Mouse (Mus musculus) MEL (cell line): ENCODE measurements at regions not wholly inside any gene's neighbourhood (a gene's known extent, or its start where the extent isn't known, plus 50 kb on each side); places are given as distances from the start of the nearest gene placed in this dataset.

Source experiments
- DNase-seq: peaks from one replicate; pipeline ENCODE4 v3.0.0; 2011; ENCODE audit warnings: low read depth, low spot score
- H3K27ac ChIP-seq: 2 replicates; pipeline ENCODE4 v1.5.1; 2012; ENCODE audit warnings: low read depth, mild to moderate bottlenecking, control low read depth, low read length, moderate library complexity; ENCODE audit not compliant: control insufficient read depth
- H3K27me3 ChIP-seq, 2 experiments: fragments of 150-350 bp in 1 of 2; sonication (generic) in 1 of 2; 2 replicates each; pipeline ENCODE4 v1.6.1; 2012; ENCODE audit warnings: low read length in 2 of 2, mild to moderate bottlenecking in 2 of 2, improper control_type of control experiment in 1 of 2, moderate library complexity in 1 of 2; ENCODE audit not compliant: insufficient read depth in 2 of 2, control insufficient read depth in 1 of 2
- H3K36me3 ChIP-seq, 2 experiments: 2 replicates each; pipeline ENCODE4 v1.6.1; 2012 to 2014; ENCODE audit warnings: low read length in 2 of 2, improper control_type of control experiment in 1 of 2, inconsistent platforms in 1 of 2, mild to moderate bottlenecking in 1 of 2; ENCODE audit not compliant: insufficient read depth in 2 of 2, control insufficient read depth in 1 of 2
- H3K4me1 ChIP-seq, 2 experiments: fragments of 150-350 bp in 1 of 2; sonication (generic) in 1 of 2; 2 replicates each; pipeline ENCODE4 v1.6.1; 2012; ENCODE audit warnings: low read length in 2 of 2, improper control_type of control experiment in 1 of 2, mild to moderate bottlenecking in 1 of 2; ENCODE audit not compliant: insufficient read depth in 2 of 2, control insufficient read depth in 1 of 2
- H3K4me3 ChIP-seq, 2 experiments: fragments of 150-350 bp in 1 of 2; sonication (generic) in 1 of 2; 2 replicates each; pipeline ENCODE4 v1.5.1; 2012; ENCODE audit warnings: low read depth in 2 of 2, low read length in 2 of 2, mild to moderate bottlenecking in 2 of 2, moderate library complexity in 2 of 2, control low read depth in 1 of 2, improper control_type of control experiment in 1 of 2; ENCODE audit not compliant: control insufficient read depth in 1 of 2, insufficient read depth in 1 of 2
- H3K79me2 ChIP-seq: 2 replicates; pipeline ENCODE4 v1.6.1; 2012; ENCODE audit warnings: mild to moderate bottlenecking, low read length, moderate library complexity; ENCODE audit not compliant: control insufficient read depth, poor library complexity, insufficient read depth
- H3K9ac ChIP-seq: 2 replicates; pipeline ENCODE4 v1.6.1; 2012; ENCODE audit warnings: low read depth, mild to moderate bottlenecking, control low read depth, low read length, moderate library complexity; ENCODE audit not compliant: control insufficient read depth, poor library complexity, severe bottlenecking
- H3K9me3 ChIP-seq: fragments of 150-350 bp; sonication (generic); replicated peaks from 2 replicates; pipeline ENCODE4 v1.6.1; 2012; ENCODE audit warnings: mild to moderate bottlenecking, low read length, improper control_type of control experiment, moderate library complexity; ENCODE audit not compliant: insufficient read depth
- BHLHE40 ChIP-seq: IDR thresholded peaks from 2 replicates; pipeline ENCODE4 v1.6.1; 2012; ENCODE audit warnings: low read depth, mild to moderate bottlenecking, inconsistent platforms, low read length, improper control_type of control experiment, borderline replicate concordance
- E2F4 ChIP-seq: IDR thresholded peaks from 2 replicates; pipeline ENCODE4 v1.6.1; 2011; ENCODE audit warnings: low read depth, low read length, improper control_type of control experiment, borderline replicate concordance
- ELF1 ChIP-seq: IDR thresholded peaks from 2 replicates; pipeline ENCODE4 v1.6.1; 2014; ENCODE audit warnings: low read depth, mild to moderate bottlenecking, inconsistent platforms, low read length, improper control_type of control experiment, moderate library complexity
- EP300 ChIP-seq, 2 experiments: IDR thresholded peaks; 2 replicates each; pipeline ENCODE4 v1.6.1; 2011; ENCODE audit warnings: improper control_type of control experiment in 2 of 2, low read length in 2 of 2, low read depth in 1 of 2, mild to moderate bottlenecking in 1 of 2
- GATA1 ChIP-seq: IDR thresholded peaks from 2 replicates; pipeline ENCODE4 v1.6.1; 2011; ENCODE audit warnings: low read depth, low read length, improper control_type of control experiment
- HCFC1 ChIP-seq: IDR thresholded peaks from 2 replicates; pipeline ENCODE4 v1.6.1; 2012; ENCODE audit warnings: low read depth, mild to moderate bottlenecking, inconsistent platforms, low read length, improper control_type of control experiment, moderate library complexity
- JUND ChIP-seq: IDR thresholded peaks from 2 replicates; pipeline ENCODE4 v1.6.1; 2011; ENCODE audit warnings: low read depth, mild to moderate bottlenecking, improper control_type of control experiment, low read length
- KAT2A ChIP-seq: conservative IDR thresholded peaks from 2 replicates; pipeline ENCODE4 v1.6.1; 2012; ENCODE audit warnings: low read depth, low read length, improper control_type of control experiment, inconsistent platforms
- MEF2A ChIP-seq: IDR thresholded peaks from 2 replicates; pipeline ENCODE4 v1.6.1; 2014; ENCODE audit warnings: low read depth, mild to moderate bottlenecking, inconsistent platforms, low read length, improper control_type of control experiment; ENCODE audit not compliant: poor library complexity, insufficient replicate concordance, severe bottlenecking; ENCODE audit errors: extremely low read depth
- MYB ChIP-seq: IDR thresholded peaks from 2 replicates; pipeline ENCODE4 v1.6.1; 2011; ENCODE audit warnings: mild to moderate bottlenecking, low read depth, low read length, improper control_type of control experiment
- MYC ChIP-seq: IDR thresholded peaks from 2 replicates; pipeline ENCODE4 v1.6.1; 2011; ENCODE audit warnings: low read depth, mild to moderate bottlenecking, low read length, improper control_type of control experiment, moderate library complexity
- NELFE ChIP-seq: IDR thresholded peaks from 2 replicates; pipeline ENCODE4 v1.6.1; 2011; ENCODE audit warnings: low read depth, low read length, improper control_type of control experiment
- NRF1 ChIP-seq: IDR thresholded peaks from 2 replicates; pipeline ENCODE4 v1.6.1; 2014; ENCODE audit warnings: low read depth, mild to moderate bottlenecking, inconsistent platforms, low read length, improper control_type of control experiment, moderate library complexity; ENCODE audit not compliant: poor library complexity, insufficient read depth, severe bottlenecking
- POLR2A ChIP-seq, 2 experiments: IDR thresholded peaks; 2 replicates each; pipeline ENCODE4 v1.6.1; 2011 to 2012; ENCODE audit warnings: low read length in 2 of 2, mild to moderate bottlenecking in 2 of 2, control low read depth in 1 of 2, improper control_type of control experiment in 1 of 2, low read depth in 1 of 2, moderate library complexity in 1 of 2; ENCODE audit not compliant: control insufficient read depth in 1 of 2, insufficient read depth in 1 of 2, poor library complexity in 1 of 2
- POLR2AphosphoS2 ChIP-seq: IDR thresholded peaks from 2 replicates; pipeline ENCODE4 v1.6.1; 2011; ENCODE audit warnings: low read length, improper control_type of control experiment
- RAD21 ChIP-seq: IDR thresholded peaks from 2 replicates; pipeline ENCODE4 v1.6.1; 2011; ENCODE audit warnings: mild to moderate bottlenecking, low read depth, low read length, improper control_type of control experiment
- SIN3A ChIP-seq: IDR thresholded peaks from 2 replicates; pipeline ENCODE4 v1.6.1; 2012; ENCODE audit warnings: low read length, improper control_type of control experiment, inconsistent platforms
- TAL1 ChIP-seq: IDR thresholded peaks from 2 replicates; pipeline ENCODE4 v1.6.1; 2012; ENCODE audit warnings: mild to moderate bottlenecking, inconsistent platforms, low read length, moderate library complexity, mixed read lengths
- TCF12 ChIP-seq: IDR thresholded peaks from 2 replicates; pipeline ENCODE4 v1.6.1; 2014; ENCODE audit warnings: low read depth, mild to moderate bottlenecking, inconsistent platforms, low read length, improper control_type of control experiment, moderate library complexity
- UBTF ChIP-seq: IDR thresholded peaks from 2 replicates; pipeline ENCODE4 v1.6.1; 2012; ENCODE audit warnings: low read depth, mild to moderate bottlenecking, inconsistent platforms, low read length, improper control_type of control experiment, moderate library complexity, borderline replicate concordance; ENCODE audit not compliant: insufficient read depth
- USF2 ChIP-seq, 2 experiments: IDR thresholded peaks; 2 replicates each; pipeline ENCODE4 v1.6.1; 2011 to 2012; ENCODE audit warnings: improper control_type of control experiment in 2 of 2, low read length in 2 of 2, borderline replicate concordance in 1 of 2, inconsistent platforms in 1 of 2, low read depth in 1 of 2, mild to moderate bottlenecking in 1 of 2; ENCODE audit not compliant: insufficient read depth in 1 of 2

DNA sequence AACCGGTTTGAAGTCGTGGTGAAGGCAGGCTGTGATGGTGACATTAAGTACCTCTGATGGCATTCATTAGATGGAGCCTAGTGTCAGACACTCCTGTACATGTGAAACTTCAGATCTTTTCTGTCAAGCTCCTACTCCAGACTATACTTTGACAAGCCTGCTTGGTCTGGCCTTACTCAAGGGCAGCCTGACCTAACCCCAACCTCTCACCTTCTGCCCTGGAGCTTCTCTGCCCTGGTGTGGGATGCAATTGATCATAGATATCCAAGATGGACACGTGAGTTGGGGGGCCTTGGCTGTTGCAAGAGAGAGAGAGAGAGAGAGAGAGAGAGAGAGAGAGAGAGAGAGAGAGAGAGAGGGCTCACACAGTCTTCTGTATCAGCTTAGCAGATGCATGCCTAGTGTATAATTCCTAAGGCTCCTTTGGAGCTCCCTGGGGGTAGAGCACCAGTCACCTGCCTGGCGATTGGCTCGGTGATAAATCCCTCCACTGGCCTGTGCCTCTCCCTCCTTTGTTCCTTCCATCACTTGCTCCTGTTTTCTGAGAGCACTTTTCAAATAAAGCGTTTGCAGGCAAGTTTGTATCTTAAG is 416.4 kb downstream of the Wdr11 start:
- Histone ChIP-seq H3K4me3 (no peak overlapping the region), H3K9ac (no peak overlapping the region), H3K27ac (no peak overlapping the region), H3K9me3 (no peaks in the 10 kb centered on the region), H3K79me2 (no peaks in the 10 kb centered on the region), H3K27me3 (no peaks in the 10 kb centered on the region), H3K36me3 (no peaks in the 10 kb centered on the region), H3K4me1 (no peaks in the 10 kb centered on the region)
- no peak for TF ChIP-seq NRF1
- no peak for TF ChIP-seq USF2 (IDR thresholded peaks at IDR 0.05; ENCODE audit: borderline replicate concordance in 1 of 2, insufficient read depth in 1 of 2, low read depth in 1 of 2, low read length in 2 of 2)
- no peak for TF ChIP-seq TAL1
- TF ChIP-seq POLR2A (IDR thresholded peaks at IDR 0.05; ENCODE audit: control insufficient read depth in 1 of 2, insufficient read depth in 1 of 2, low read depth in 1 of 2, low read length in 2 of 2, poor library complexity in 1 of 2) = no peak
- TF ChIP-seq SIN3A = no peak
- no peak for TF ChIP-seq MYB
- TF ChIP-seq KAT2A = no peak
- TF ChIP-seq HCFC1 = no peak
- TF ChIP-seq GATA1 = no peak
- TF ChIP-seq UBTF = no peak
- TF ChIP-seq POLR2AphosphoS2 = no peak
- TF ChIP-seq MYC = no peak
- no peak for TF ChIP-seq TCF12
- TF ChIP-seq ELF1 = no peak
- no peak for TF ChIP-seq BHLHE40
- no peak for TF ChIP-seq JUND
- no peak for TF ChIP-seq RAD21
- no peak for TF ChIP-seq E2F4
- TF ChIP-seq EP300 (IDR thresholded peaks at IDR 0.05; ENCODE audit: low read depth in 1 of 2, low read length in 2 of 2) = no peak
- DNase-seq = no peak

DNA sequence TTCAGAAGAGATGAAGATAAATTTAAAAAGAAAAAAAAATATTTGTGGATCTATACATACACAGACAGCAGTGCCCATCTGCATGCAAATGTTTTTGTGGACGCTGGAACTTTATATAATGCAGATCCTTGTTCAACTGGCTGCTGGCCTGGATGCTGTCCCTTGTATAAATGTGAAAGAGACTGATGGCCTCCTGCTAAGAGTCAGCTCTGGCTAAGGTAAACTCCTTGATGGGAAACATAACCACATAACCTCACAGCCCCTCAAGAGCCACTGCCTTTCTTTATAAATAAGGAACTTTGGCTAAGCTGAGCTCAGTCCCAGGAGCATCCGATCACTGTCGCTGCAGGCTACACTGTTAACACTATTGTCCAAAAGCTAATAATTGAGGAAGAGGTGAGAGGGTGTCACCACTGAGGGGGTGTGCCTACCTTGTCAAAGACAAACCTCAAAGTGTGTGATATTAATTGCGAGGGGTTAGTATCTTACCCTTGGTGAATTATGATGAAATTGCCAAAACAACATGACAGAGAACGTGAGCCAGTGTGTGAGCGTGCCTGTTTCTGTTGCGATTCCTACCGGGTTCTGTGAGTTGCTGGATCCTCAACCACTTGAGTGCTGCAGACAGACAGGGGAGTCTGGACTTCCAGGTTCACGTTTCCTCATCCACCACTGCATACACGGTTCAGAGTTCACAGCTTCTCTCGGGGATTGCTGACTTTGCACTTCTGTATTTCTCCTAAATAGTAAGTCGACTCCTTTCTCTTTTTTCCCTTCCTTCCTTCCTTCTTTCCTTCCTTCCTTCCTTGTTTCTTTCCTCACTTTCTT is 417.1 kb downstream of the Wdr11 start:
- Histone ChIP-seq H3K9me3 (no peaks in the 10 kb centered on the region), H3K27ac (no peak overlapping the region), H3K4me1 (no peaks in the 10 kb centered on the region)
- TF ChIP-seq MEF2A (no peak), MYC (no peak), NELFE (no peak)
- TF ChIP-seq, all 39 proteins: peak for 0
- Histone ChIP-seq H3K27me3 (no peaks in the 10 kb centered on the region), H3K4me3 (no peak overlapping the region), H3K36me3 (no peaks in the 10 kb centered on the region), H3K79me2 (no peaks in the 10 kb centered on the region), H3K9ac (no peak overlapping the region)
- no peak for DNase-seq
